Mouse (Mus musculus) adrenal gland, adult (tissue): ENCODE data around the gene Pdpn.
A peak's percentile ranks its signal among the peaks of the same experiment; 100 is the strongest.

ENCODE experiments used
- DNase-seq, 2 experiments: peaks; one replicate each; pipeline ENCODE4 v3.0.0; 2022 to 2023; ENCODE audit warnings: low spot score in 1 of 2; ENCODE audit not compliant: inconsistent age in 2 of 2

Pdpn gene

GRCm38 (mm10) chr4:143298431-143299315, 691 bp downstream of the Pdpn start:
- DNase-seq: peak in 1 of 2 experiments; percentile 24

- DNase-seq: peak in 1 of 2 experiments; percentile 32
Measured at GRCm38 (mm10) chr4:143297016-143297556, 2.3 kb downstream of the Pdpn start.

GRCm38 (mm10) chr4:143296153-143296552, 3.2 kb downstream of the Pdpn start:
- no peak for DNase-seq

GRCm38 (mm10) chr4:143294324-143294723, 5.0 kb downstream of the Pdpn start:
- no peak for DNase-seq

GRCm38 (mm10) chr4:143288880-143289279, 10.5 kb downstream of the Pdpn start:
- no peak for DNase-seq

GRCm38 (mm10) chr4:143288473-143288872, 10.9 kb downstream of the Pdpn start:
- no peak for DNase-seq

- DNase-seq: no peak
Measured at GRCm38 (mm10) chr4:143287065-143287464, 12.3 kb downstream of the Pdpn start.

- DNase-seq: peak in 1 of 2 experiments; percentile 50
Measured at GRCm38 (mm10) chr4:143280166-143280565, 19.2 kb downstream of the Pdpn start.

GRCm38 (mm10) chr4:143279661-143280060, 19.7 kb downstream of the Pdpn start:
- DNase-seq: no peak

GRCm38 (mm10) chr4:143279016-143279415, 20.3 kb downstream of the Pdpn start:
- no peak for DNase-seq

GRCm38 (mm10) chr4:143278429-143278871, 20.9 kb downstream of the Pdpn start:
- DNase-seq: peak; percentile 32 to 64

- DNase-seq: no peak
Measured at GRCm38 (mm10) chr4:143277319-143277718, 22.0 kb downstream of the Pdpn start.

- no peak for DNase-seq
Measured at GRCm38 (mm10) chr4:143271571-143271970, 27.8 kb downstream of the Pdpn start.

- DNase-seq: no peak
Measured at GRCm38 (mm10) chr4:143270903-143271302, 28.5 kb downstream of the Pdpn start.

GRCm38 (mm10) chr4:143262696-143263095, 36.7 kb downstream of the Pdpn start:
- DNase-seq: no peak

GRCm38 (mm10) chr4:143259718-143260349, 39.5 kb downstream of the Pdpn start:
- DNase-seq: no peak

GRCm38 (mm10) chr4:143258517-143258916, 40.8 kb downstream of the Pdpn start:
- DNase-seq: peak; percentile 38 to 86

GRCm38 (mm10) chr4:143257971-143258370, 41.4 kb downstream of the Pdpn start:
- no peak for DNase-seq

- DNase-seq: no peak
Measured at GRCm38 (mm10) chr4:143255541-143255940, 43.8 kb downstream of the Pdpn start.

- no peak for DNase-seq
Measured at GRCm38 (mm10) chr4:143253356-143253755, 46.0 kb downstream of the Pdpn start.

- peak in 1 of 2 experiments; percentile 32 for DNase-seq
Measured at GRCm38 (mm10) chr4:143248050-143248449, 51.3 kb downstream of the Pdpn start.

GRCm38 (mm10) chr4:143241294-143241693, 58.1 kb downstream of the Pdpn start:
- DNase-seq: no peak
